Mouse (Mus musculus): ENCODE data around the gene Rtf2. TPM values are rescaled to one million over a fixed set of nuclear protein-coding genes. Genes with fewer than 3 reads are reported as not detected.

Rtf2 gene
- polyA plus RNA-seq, 1 experiment from 2014 or later: 73.2 TPM

DNA sequence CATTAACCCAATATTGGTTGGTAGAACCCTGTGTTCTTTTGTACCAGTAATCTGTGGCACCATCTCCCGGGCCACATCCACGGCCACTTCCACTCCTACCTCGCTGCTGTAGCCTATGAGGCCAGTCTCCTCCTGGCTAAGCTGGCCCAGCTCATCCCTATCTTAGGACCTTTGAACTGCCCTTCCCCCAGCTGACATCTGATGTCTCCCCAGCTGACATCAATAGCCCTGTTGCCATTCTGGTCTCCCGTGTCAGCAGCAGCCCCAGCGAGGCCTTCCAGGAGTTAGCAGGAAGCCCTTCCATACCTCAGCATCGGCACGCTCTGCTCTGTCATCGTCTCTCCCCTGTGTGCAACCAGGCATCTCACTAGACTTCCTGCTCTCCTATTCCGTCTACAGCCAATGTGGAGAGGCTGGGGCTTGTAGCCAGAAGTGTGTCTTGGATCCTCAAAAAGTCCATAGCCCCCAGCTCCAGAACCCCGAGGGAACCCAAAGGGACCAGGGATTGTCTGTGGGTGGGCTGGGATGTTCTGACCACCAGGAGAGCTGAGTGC, 36.4 kb downstream of the Rtf2 start:
- no peak overlapping the region for H3K9ac ChIP-seq (ENCODE audit: low read depth, low read length)
- no peaks in the 10 kb centered on the region for H3K9me3 ChIP-seq (replicated peaks; ENCODE audit: low read length)
- no peak for TF ChIP-seq CTCF (IDR thresholded peaks at IDR 0.05; ENCODE audit: low read depth)
- WGBS: 22% methylated on average over 10 of the region's 10 CpGs
- H3K4me2 ChIP-seq (ENCODE audit: low read length): no peak overlapping the region
- ATAC-seq (replicated peaks; ENCODE audit: low FRiP score, low read depth) (no peak; the same call in 1 of the 2 replicates), DNase-seq (ENCODE audit: low spot score) (peak; percentile 23)
- H3K36me3 ChIP-seq (ENCODE audit: insufficient read depth, low read length): no peaks in the 10 kb centered on the region
- H3K4me3 ChIP-seq (replicated peaks; ENCODE audit: low read depth, low read length): no peak overlapping the region
- H3K27me3 ChIP-seq (ENCODE audit: insufficient read depth, low read length): no peaks in the 10 kb centered on the region
- H3K4me1 ChIP-seq (replicated peaks; ENCODE audit: insufficient read depth, low read length): no peaks in the 10 kb centered on the region; the same call in 1 of the 2 replicates
- no peak overlapping the region for H3K27ac ChIP-seq

DNA sequence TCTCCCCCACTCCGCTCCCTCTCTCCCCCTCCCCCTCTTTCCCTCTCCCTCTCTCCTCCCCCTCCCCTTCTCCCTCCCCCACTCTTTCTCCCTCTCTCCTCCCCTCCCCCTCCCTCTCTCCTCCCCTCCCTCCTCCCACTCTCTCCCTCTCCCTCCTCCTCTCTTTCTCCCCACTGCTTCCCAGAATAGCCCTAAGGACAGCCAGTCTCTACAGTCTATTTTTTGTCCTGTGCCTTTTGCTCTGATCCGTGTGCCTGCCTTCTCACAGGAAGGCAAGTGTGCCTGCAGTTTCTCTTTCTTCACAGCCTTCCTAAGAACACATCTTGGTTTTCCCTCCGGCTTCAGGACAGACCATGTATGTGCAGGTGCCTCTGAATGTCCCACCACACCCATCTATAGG, 37.0 kb downstream of the Rtf2 start:
- H3K9me3 ChIP-seq (replicated peaks; ENCODE audit: low read length): no peaks in the 10 kb centered on the region
- no peak overlapping the region for H3K9ac ChIP-seq (ENCODE audit: low read depth, low read length)
- no peaks in the 10 kb centered on the region; the same call in 1 of the 2 replicates for H3K4me1 ChIP-seq (replicated peaks; ENCODE audit: insufficient read depth, low read length)
- no peaks in the 10 kb centered on the region for H3K36me3 ChIP-seq (ENCODE audit: insufficient read depth, low read length)
- DNase-seq (ENCODE audit: low spot score) (no peak), ATAC-seq (replicated peaks; ENCODE audit: low FRiP score, low read depth) (no peak)
- no peak overlapping the region for H3K27ac ChIP-seq
- 49% methylated on average over 3 of the region's 3 CpGs for WGBS
- no peaks in the 10 kb centered on the region for H3K27me3 ChIP-seq (ENCODE audit: insufficient read depth, low read length)
- no peak overlapping the region for H3K4me3 ChIP-seq (replicated peaks; ENCODE audit: low read depth, low read length)
- no peak for TF ChIP-seq CTCF (IDR thresholded peaks at IDR 0.05; ENCODE audit: low read depth)
- H3K4me2 ChIP-seq (ENCODE audit: low read length): no peak overlapping the region

GRCm38 (mm10) chr2:172477860-172478259, 37.5 kb downstream of the Rtf2 start:
- 4% methylated on average over 2 of the region's 2 CpGs for WGBS
- H3K36me3 ChIP-seq (ENCODE audit: insufficient read depth, low read length): no peaks in the 10 kb centered on the region
- H3K27ac ChIP-seq: no peak overlapping the region
- DNase-seq (ENCODE audit: low spot score) (peak; percentile 80), ATAC-seq (replicated peaks; ENCODE audit: low FRiP score, low read depth) (no peak)
- no peaks in the 10 kb centered on the region for H3K9me3 ChIP-seq (replicated peaks; ENCODE audit: low read length)
- H3K4me3 ChIP-seq (replicated peaks; ENCODE audit: low read depth, low read length): no peak overlapping the region
- no peak overlapping the region for H3K4me2 ChIP-seq (ENCODE audit: low read length)
- H3K9ac ChIP-seq (ENCODE audit: low read depth, low read length): no peak overlapping the region
- H3K4me1 ChIP-seq (replicated peaks; ENCODE audit: insufficient read depth, low read length): no peaks in the 10 kb centered on the region; the same call in 1 of the 2 replicates
- no peaks in the 10 kb centered on the region for H3K27me3 ChIP-seq (ENCODE audit: insufficient read depth, low read length)
- peak; percentile 88 for TF ChIP-seq CTCF (IDR thresholded peaks at IDR 0.05; ENCODE audit: low read depth)

DNA sequence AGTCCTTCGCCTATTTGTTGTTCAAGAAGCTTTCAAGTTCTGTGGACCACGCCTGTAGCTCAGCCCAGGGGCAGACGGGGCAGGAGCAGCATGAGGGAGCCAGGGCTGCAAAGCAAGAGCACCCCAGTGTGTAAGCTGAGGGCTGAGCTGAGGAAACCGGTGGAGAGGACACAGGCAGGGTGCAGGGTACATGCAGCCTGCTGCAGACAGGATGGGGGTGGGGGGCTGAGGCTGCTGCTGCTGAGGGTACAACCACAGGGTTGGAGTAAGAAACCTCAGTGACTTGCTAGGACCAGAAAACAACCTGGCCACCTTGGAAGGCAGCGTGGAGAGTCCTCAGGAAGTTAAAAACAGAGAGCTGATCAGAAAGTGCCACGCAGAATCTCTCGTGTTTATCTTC, 39.9 kb downstream of the Rtf2 start:
- no peaks in the 10 kb centered on the region for H3K36me3 ChIP-seq (ENCODE audit: insufficient read depth, low read length)
- H3K4me3 ChIP-seq (replicated peaks; ENCODE audit: low read depth, low read length): no peak overlapping the region
- no peak overlapping the region for H3K9ac ChIP-seq (ENCODE audit: low read depth, low read length)
- ATAC-seq (replicated peaks; ENCODE audit: low FRiP score, low read depth) (no peak), DNase-seq (ENCODE audit: low spot score) (no peak)
- no peaks in the 10 kb centered on the region for H3K4me1 ChIP-seq (replicated peaks; ENCODE audit: insufficient read depth, low read length)
- no peaks in the 10 kb centered on the region for H3K9me3 ChIP-seq (replicated peaks; ENCODE audit: low read length)
- no peak overlapping the region for H3K4me2 ChIP-seq (ENCODE audit: low read length)
- no peak for TF ChIP-seq CTCF (IDR thresholded peaks at IDR 0.05; ENCODE audit: low read depth)
- 76% methylated on average over 7 of the region's 7 CpGs for WGBS
- H3K27ac ChIP-seq: no peak overlapping the region
- no peaks in the 10 kb centered on the region for H3K27me3 ChIP-seq (ENCODE audit: insufficient read depth, low read length)

DNA sequence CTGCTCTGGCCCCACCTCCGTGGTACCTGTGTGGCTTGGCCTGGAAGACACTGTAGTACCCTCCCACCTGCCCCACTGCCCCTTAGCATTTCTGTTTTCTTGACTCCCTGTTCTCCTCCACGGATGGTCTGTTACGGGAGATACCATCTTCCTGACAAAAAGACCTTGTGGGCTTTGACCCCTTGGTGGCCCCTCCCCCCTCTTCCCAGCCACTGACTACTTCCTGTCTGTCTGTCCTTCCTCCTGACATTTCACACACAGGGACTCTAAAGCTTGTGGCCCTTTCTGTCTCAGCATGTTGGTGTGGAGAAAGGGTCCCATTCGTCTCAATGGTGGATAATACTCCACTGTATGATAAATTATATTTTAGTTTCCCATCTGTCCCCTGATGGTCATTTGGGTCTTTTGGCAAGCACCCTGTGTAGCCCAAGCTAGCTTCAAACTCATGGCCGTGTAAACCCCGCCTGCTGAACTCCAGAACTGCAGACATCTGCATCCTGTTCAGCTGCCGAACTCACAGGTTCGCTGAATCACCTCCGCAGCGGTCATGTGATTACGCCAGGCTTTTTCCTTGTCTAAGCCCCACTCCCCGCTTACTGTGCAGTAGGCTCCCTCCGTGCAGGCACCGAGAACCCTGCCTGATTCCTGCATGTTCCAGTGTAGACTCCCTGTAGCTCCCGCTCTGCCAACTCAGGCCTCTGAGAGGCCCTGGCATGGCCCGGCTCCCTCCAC, 41.5 kb downstream of the Rtf2 start:
- Histone ChIP-seq H3K27ac (no peak overlapping the region), H3K27me3 (ENCODE audit: insufficient read depth, low read length) (no peaks in the 10 kb centered on the region), H3K4me2 (ENCODE audit: low read length) (no peak overlapping the region), H3K4me3 (replicated peaks; ENCODE audit: low read depth, low read length) (no peak overlapping the region), H3K4me1 (replicated peaks; ENCODE audit: insufficient read depth, low read length) (no peaks in the 10 kb centered on the region), H3K9ac (ENCODE audit: low read depth, low read length) (no peak overlapping the region), H3K9me3 (replicated peaks; ENCODE audit: low read length) (no peaks in the 10 kb centered on the region), H3K36me3 (ENCODE audit: insufficient read depth, low read length) (no peaks in the 10 kb centered on the region)
- ATAC-seq (replicated peaks; ENCODE audit: low FRiP score, low read depth): no peak
- DNase-seq (ENCODE audit: low spot score): no peak
- WGBS: 71% methylated on average over 16 of the region's 16 CpGs
- no peak for TF ChIP-seq CTCF (IDR thresholded peaks at IDR 0.05; ENCODE audit: low read depth)

- ATAC-seq (replicated peaks; ENCODE audit: low FRiP score, low read depth) (no peak), DNase-seq (ENCODE audit: low spot score) (no peak)
- Histone ChIP-seq H3K4me3 (replicated peaks; ENCODE audit: low read depth, low read length) (no peak overlapping the region), H3K9ac (ENCODE audit: low read depth, low read length) (no peak overlapping the region), H3K27ac (no peak overlapping the region), H3K27me3 (ENCODE audit: insufficient read depth, low read length) (no peaks in the 10 kb centered on the region), H3K4me1 (replicated peaks; ENCODE audit: insufficient read depth, low read length) (no peaks in the 10 kb centered on the region), H3K36me3 (ENCODE audit: insufficient read depth, low read length) (no peaks in the 10 kb centered on the region), H3K4me2 (ENCODE audit: low read length) (no peak overlapping the region), H3K9me3 (replicated peaks; ENCODE audit: low read length) (no peaks in the 10 kb centered on the region)
- 85% methylated on average over 14 of the region's 14 CpGs for WGBS
- TF ChIP-seq CTCF (IDR thresholded peaks at IDR 0.05; ENCODE audit: low read depth): no peak
Observed at GRCm38 (mm10) chr2:172483766-172484413, 43.5 kb downstream of the Rtf2 start.

Measured in kidney, postnatal 0 days (tissue).